Mouse (Mus musculus) urinary bladder, postnatal 25 days (tissue): ENCODE results near the gene Sema4a.

ENCODE experiments used
- DNase-seq: peaks from one replicate; pipeline ENCODE4 v3.0.0; 2022; ENCODE audit warnings: low spot score

The Sema4a gene

GRCm38 (mm10) chr3:88486043-88486442, 25.1 kb upstream of the Sema4a start:
- DNase-seq: no peak

GRCm38 (mm10) chr3:88484597-88485316, 23.8 kb upstream of the Sema4a start:
- DNase-seq: no peak

- peak; percentile 72 for DNase-seq
Observed at GRCm38 (mm10) chr3:88483621-88484020, 22.6 kb upstream of the Sema4a start.

GRCm38 (mm10) chr3:88483141-88483540, 22.2 kb upstream of the Sema4a start:
- no peak for DNase-seq

GRCm38 (mm10) chr3:88482336-88482735, 21.4 kb upstream of the Sema4a start:
- no peak for DNase-seq

- no peak for DNase-seq
Observed at GRCm38 (mm10) chr3:88481372-88482040, 20.5 kb upstream of the Sema4a start.

GRCm38 (mm10) chr3:88480679-88481078, 19.7 kb upstream of the Sema4a start:
- DNase-seq: no peak

GRCm38 (mm10) chr3:88479828-88480227, 18.8 kb upstream of the Sema4a start:
- DNase-seq: no peak

GRCm38 (mm10) chr3:88479163-88479562, 18.2 kb upstream of the Sema4a start:
- no peak for DNase-seq

- peak; percentile 85 for DNase-seq
Observed at GRCm38 (mm10) chr3:88477735-88478134, 16.8 kb upstream of the Sema4a start.

- no peak for DNase-seq
Observed at GRCm38 (mm10) chr3:88476403-88476802, 15.4 kb upstream of the Sema4a start.

GRCm38 (mm10) chr3:88473571-88473970, 12.6 kb upstream of the Sema4a start:
- DNase-seq: no peak

- no peak for DNase-seq
Observed at GRCm38 (mm10) chr3:88473020-88473419, 12.0 kb upstream of the Sema4a start.

- no peak for DNase-seq
Observed at GRCm38 (mm10) chr3:88470943-88471479, 10.0 kb upstream of the Sema4a start.

- DNase-seq: no peak
Observed at GRCm38 (mm10) chr3:88469466-88469865, 8.5 kb upstream of the Sema4a start.

- peak; percentile 95 for DNase-seq
Observed at GRCm38 (mm10) chr3:88467116-88467824, 6.3 kb upstream of the Sema4a start.

GRCm38 (mm10) chr3:88465127-88465526, 4.1 kb upstream of the Sema4a start:
- no peak for DNase-seq

GRCm38 (mm10) chr3:88464425-88464824, 3.4 kb upstream of the Sema4a start:
- no peak for DNase-seq

GRCm38 (mm10) chr3:88460029-88460428, 953 bp downstream of the Sema4a start:
- DNase-seq: no peak

- DNase-seq: no peak
Observed at GRCm38 (mm10) chr3:88458778-88459219, 2.2 kb downstream of the Sema4a start.

GRCm38 (mm10) chr3:88456746-88457532, 4.0 kb downstream of the Sema4a start:
- no peak for DNase-seq

- DNase-seq: no peak
Observed at GRCm38 (mm10) chr3:88456313-88456712, 4.7 kb downstream of the Sema4a start.
